Mouse (Mus musculus): ENCODE measurements around the gene Znrf4.
"Not testable (repeated sequence)": the region's sequence is repeated elsewhere in the genome, so short reads cannot be mapped to it uniquely, and the experiment has no call there.

The Znrf4 gene

GRCm38 (mm10) chr17:56536192-56536591, 24.0 kb upstream of the Znrf4 start:
- DNase-seq (ENCODE audit: extremely low read depth, low read depth): peak; percentile 90

- no peak for DNase-seq (ENCODE audit: extremely low read depth, low read depth)
Measured at GRCm38 (mm10) chr17:56524943-56525342, 12.7 kb upstream of the Znrf4 start.

GRCm38 (mm10) chr17:56522744-56523143, 10.5 kb upstream of the Znrf4 start:
- DNase-seq (ENCODE audit: extremely low read depth, low read depth): no peak

GRCm38 (mm10) chr17:56515690-56516410, 3.6 kb upstream of the Znrf4 start:
- DNase-seq (ENCODE audit: extremely low read depth, low read depth): no peak

GRCm38 (mm10) chr17:56514916-56515315, 2.7 kb upstream of the Znrf4 start:
- DNase-seq (ENCODE audit: extremely low read depth, low read depth): no peak

GRCm38 (mm10) chr17:56514330-56514729, 2.1 kb upstream of the Znrf4 start:
- DNase-seq (ENCODE audit: extremely low read depth, low read depth): no peak

GRCm38 (mm10) chr17:56511707-56512090, 532 bp downstream of the Znrf4 start:
- no peak for DNase-seq (ENCODE audit: extremely low read depth, low read depth)

GRCm38 (mm10) chr17:56510970-56511706, 1.1 kb downstream of the Znrf4 start:
- no peak for DNase-seq (ENCODE audit: extremely low read depth, low read depth)

GRCm38 (mm10) chr17:56510473-56510969, 1.7 kb downstream of the Znrf4 start:
- no peak for DNase-seq (ENCODE audit: extremely low read depth, low read depth)

GRCm38 (mm10) chr17:56509707-56510472, 2.3 kb downstream of the Znrf4 start:
- no peak for DNase-seq (ENCODE audit: extremely low read depth, low read depth)

GRCm38 (mm10) chr17:56509021-56509640, 3.1 kb downstream of the Znrf4 start:
- no peak for DNase-seq (ENCODE audit: extremely low read depth, low read depth)

- peak; percentile 94 for DNase-seq (ENCODE audit: extremely low read depth, low read depth)
Measured at GRCm38 (mm10) chr17:56507161-56508068, 4.8 kb downstream of the Znrf4 start.

- DNase-seq (ENCODE audit: extremely low read depth, low read depth): no peak
Measured at GRCm38 (mm10) chr17:56506417-56507065, 5.7 kb downstream of the Znrf4 start.

GRCm38 (mm10) chr17:56505401-56505800, 6.8 kb downstream of the Znrf4 start:
- DNase-seq (ENCODE audit: extremely low read depth, low read depth): no peak

- no peak for DNase-seq (ENCODE audit: extremely low read depth, low read depth)
Measured at GRCm38 (mm10) chr17:56502526-56502925, 9.7 kb downstream of the Znrf4 start.

- not testable (repeated sequence) for DNase-seq (ENCODE audit: extremely low read depth, low read depth)
Measured at GRCm38 (mm10) chr17:56501635-56502400, 10.4 kb downstream of the Znrf4 start.

GRCm38 (mm10) chr17:56499229-56499628, 13.0 kb downstream of the Znrf4 start:
- DNase-seq (ENCODE audit: extremely low read depth, low read depth): no peak

GRCm38 (mm10) chr17:56494480-56494879, 17.8 kb downstream of the Znrf4 start:
- DNase-seq (ENCODE audit: extremely low read depth, low read depth): no peak

- DNase-seq (ENCODE audit: extremely low read depth, low read depth): no peak
Measured at GRCm38 (mm10) chr17:56493841-56494240, 18.4 kb downstream of the Znrf4 start.

Measured in MEL-GATA-1-ER (cell line).